In genomic region chr11:102580034-102580330, GRCm38 (mm10) we compare ENCODE assay signal across 8 mouse cellular contexts. TPM values are rescaled to one million over a fixed set of nuclear protein-coding genes. Genes with fewer than 3 reads are reported as not detected.
DNase-seq lines count a peak whose midpoint lies in the region; ATAC-seq and TF ChIP-seq lines count a peak whose summit lies in the region.

No protein-coding gene starts in this region.

- peak overlapping the region; percentile 38 for H3K4me3 ChIP-seq in heart, embryonic 12.5 days
- no peak overlapping the region; the same call in 1 of the 2 replicates for H3K4me3 ChIP-seq in neural tube, embryonic 11.5 days (ENCODE audit: low read depth, low read length)
- H3K4me3 ChIP-seq in limb, embryonic 12.5 days (replicated peaks): peak overlapping the region; percentile 39
- H3K4me3 ChIP-seq in stomach, postnatal 0 days (ENCODE audit: low read depth, low read length): no peak overlapping the region

- ATAC-seq in heart, embryonic 12.5 days (ENCODE audit: insufficient number of reproducible peaks, low FRiP score): no peak
- ATAC-seq in neural tube, embryonic 11.5 days (ENCODE audit: insufficient read depth, low FRiP score, low TSS enrichment): no peak
- no peak for ATAC-seq in limb, embryonic 12.5 days (ENCODE audit: insufficient number of reproducible peaks, insufficient read depth, low FRiP score, low TSS enrichment, low read depth)
- ATAC-seq in stomach, postnatal 0 days (ENCODE audit: low FRiP score, low TSS enrichment): no peak

- no peak for DNase-seq in heart, adult 8-10 months (ENCODE audit: low spot score)
- DNase-seq in neural tube, embryonic 11.5 days (ENCODE audit: low spot score): no peak
- no peak for DNase-seq in neural tube, embryonic 10.5 days (ENCODE audit: extremely low spot score, low spot score)
- no peak for DNase-seq in stomach, postnatal 0 days (ENCODE audit: low spot score)
- no peak for DNase-seq in B cell, adult 2 months
- no peak for DNase-seq in frontal cortex, postnatal 25 days (ENCODE audit: low spot score in 2 of 2)

- no peaks in the 10 kb centered on the region for H3K27me3 ChIP-seq in heart, embryonic 12.5 days (replicated peaks)
- no peaks in the 10 kb centered on the region for H3K27me3 ChIP-seq in neural tube, embryonic 11.5 days (ENCODE audit: control insufficient read depth, insufficient read depth, low read length)
- peaks cover 5% of the 10 kb centered on the region for H3K27me3 ChIP-seq in limb, embryonic 12.5 days
- no peaks in the 10 kb centered on the region for H3K27me3 ChIP-seq in stomach, postnatal 0 days (ENCODE audit: control insufficient read depth, insufficient read depth, low read length)

- peak overlapping the region; percentile 72 for H3K9ac ChIP-seq in heart, embryonic 12.5 days
- H3K9ac ChIP-seq in neural tube, embryonic 11.5 days (ENCODE audit: low read length): peak overlapping the region; percentile 51; the same call in 1 of the 2 replicates
- H3K9ac ChIP-seq in limb, embryonic 12.5 days (replicated peaks): peak overlapping the region; percentile 66; the same call in 1 of the 2 replicates
- peak overlapping the region; percentile 59; the same call in 1 of the 2 replicates for H3K9ac ChIP-seq in stomach, postnatal 0 days (ENCODE audit: low read length)

- H3K36me3 ChIP-seq in heart, embryonic 12.5 days: no peaks in the 10 kb centered on the region
- H3K36me3 ChIP-seq in neural tube, embryonic 11.5 days (ENCODE audit: control insufficient read depth, insufficient read depth, low read length): no peaks in the 10 kb centered on the region
- H3K36me3 ChIP-seq in limb, embryonic 12.5 days: no peaks in the 10 kb centered on the region
- H3K36me3 ChIP-seq in stomach, postnatal 0 days (ENCODE audit: control insufficient read depth, insufficient read depth, low read length): no peaks in the 10 kb centered on the region

- no peak for TF ChIP-seq EP300 in stomach, postnatal 0 days (optimal IDR thresholded peaks at IDR 0.05)

- peak overlapping the region; percentile 83; the same call in 1 of the 2 replicates for H3K27ac ChIP-seq in heart, embryonic 12.5 days (ENCODE audit: poor library complexity, severe bottlenecking)
- peak overlapping the region; percentile 77 for H3K27ac ChIP-seq in neural tube, embryonic 11.5 days (ENCODE audit: low read depth, low read length)
- H3K27ac ChIP-seq in limb, embryonic 12.5 days: peak overlapping the region; percentile 84
- H3K27ac ChIP-seq in stomach, postnatal 0 days (replicated peaks): peak overlapping the region; percentile 90

- no peak for TF ChIP-seq CTCF in stomach, postnatal 0 days (IDR thresholded peaks at IDR 0.05; ENCODE audit: low read depth)

- peak overlapping the region; percentile 61 for H3K4me2 ChIP-seq in heart, embryonic 12.5 days
- H3K4me2 ChIP-seq in neural tube, embryonic 11.5 days (ENCODE audit: low read depth): peak overlapping the region; percentile 52
- H3K4me2 ChIP-seq in limb, embryonic 12.5 days: peak overlapping the region; percentile 61
- H3K4me2 ChIP-seq in stomach, postnatal 0 days (replicated peaks; ENCODE audit: low read depth): peak overlapping the region; percentile 55

- 47% methylated on average over 3 of the region's 3 CpGs for WGBS in heart, embryonic 12.5 days
- 39% methylated on average over 3 of the region's 3 CpGs for WGBS in neural tube, embryonic 11.5 days
- 62% methylated on average over 3 of the region's 3 CpGs for WGBS in limb, embryonic 12.5 days
- WGBS in stomach, postnatal 0 days: 59% methylated on average over 3 of the region's 3 CpGs

- no peaks in the 10 kb centered on the region for H3K9me3 ChIP-seq in heart, embryonic 12.5 days (replicated peaks)
- no peaks in the 10 kb centered on the region for H3K9me3 ChIP-seq in neural tube, embryonic 11.5 days (ENCODE audit: control insufficient read depth, low read length)
- H3K9me3 ChIP-seq in limb, embryonic 12.5 days: no peaks in the 10 kb centered on the region
- H3K9me3 ChIP-seq in stomach, postnatal 0 days (ENCODE audit: control insufficient read depth, low read length): no peaks in the 10 kb centered on the region

- H3K4me1 ChIP-seq in heart, embryonic 12.5 days (replicated peaks): peaks cover 48% of the 10 kb centered on the region
- peaks cover 35% of the 10 kb centered on the region for H3K4me1 ChIP-seq in neural tube, embryonic 11.5 days (ENCODE audit: control insufficient read depth, insufficient read depth, low read length)
- peaks cover 54% of the 10 kb centered on the region for H3K4me1 ChIP-seq in limb, embryonic 12.5 days (replicated peaks)
- H3K4me1 ChIP-seq in stomach, postnatal 0 days (replicated peaks; ENCODE audit: control insufficient read depth, insufficient read depth): peaks cover 3% of the 10 kb centered on the region

RNA-seq across cellular contexts. Expression of gene Gm11627, which starts 0.7 kb away (rescaled TPM):
- 10.9 and 11.6 TPM in 2 replicates for polyA plus RNA-seq in heart, embryonic 12.5 days (2016; fragmentation: Nextera tagmentation; extraction: Ambion mirVana)
- under 1 TPM in 3 of 4 experiments, not detected in 1; 0.34 to 0.65 (median 0.60) TPM for total RNA-seq in heart, adult 8-10 months (2022)
- 7.1 and 9.9 TPM in 2 replicates for polyA plus RNA-seq in neural tube, embryonic 11.5 days (2014; fragmentation: Nextera tagmentation; extraction: Ambion mirVana)
- polyA plus RNA-seq in limb, embryonic 12.5 days (2016; fragmentation: Nextera tagmentation; extraction: Ambion mirVana): 5.3 and 7.4 TPM in 2 replicates
- polyA plus RNA-seq in stomach, postnatal 0 days (2015; fragmentation: Nextera tagmentation; extraction: Ambion mirVana): 20.1 and 22.4 TPM in 2 replicates

RNA-seq across cellular contexts. Expression of gene Gpatch8, which starts 23.8 kb away (rescaled TPM):
- 38.9 and 42.7 TPM in 2 replicates for polyA plus RNA-seq in heart, embryonic 12.5 days (2016; fragmentation: Nextera tagmentation; extraction: Ambion mirVana)
- 10 to 100 TPM; 16.4 to 22.3 (median 17.8) TPM for total RNA-seq in heart, adult 8-10 months (2022)
- 45.4 and 46.1 TPM in 2 replicates for polyA plus RNA-seq in neural tube, embryonic 11.5 days (2014; fragmentation: Nextera tagmentation; extraction: Ambion mirVana)
- polyA plus RNA-seq in limb, embryonic 12.5 days (2016; fragmentation: Nextera tagmentation; extraction: Ambion mirVana): 66.5 and 77.6 TPM in 2 replicates
- 16.7 and 16.8 TPM in 2 replicates for polyA plus RNA-seq in stomach, postnatal 0 days (2015; fragmentation: Nextera tagmentation; extraction: Ambion mirVana)

RNA-seq across cellular contexts. Expression of gene Fzd2, which starts 24.2 kb away (rescaled TPM):
- 32.0 and 33.8 TPM in 2 replicates for polyA plus RNA-seq in heart, embryonic 12.5 days (2016; fragmentation: Nextera tagmentation; extraction: Ambion mirVana)
- total RNA-seq in heart, adult 8-10 months (2022): 1 to 10 TPM; 1.5 to 2.5 (median 2.2) TPM
- polyA plus RNA-seq in neural tube, embryonic 11.5 days (2014; fragmentation: Nextera tagmentation; extraction: Ambion mirVana): 37.3 and 40.4 TPM in 2 replicates
- 77.9 and 82.7 TPM in 2 replicates for polyA plus RNA-seq in limb, embryonic 12.5 days (2016; fragmentation: Nextera tagmentation; extraction: Ambion mirVana)
- 10.2 and 11.8 TPM in 2 replicates for polyA plus RNA-seq in stomach, postnatal 0 days (2015; fragmentation: Nextera tagmentation; extraction: Ambion mirVana)

Comparison
In these comparisons a context has a peak if more than half of its experiments do, and no peak if none do; other contexts are left out.
1. H3K4me3 ChIP-seq: peak in heart, embryonic 12.5 days (single experiment) and limb, embryonic 12.5 days (single experiment); none in neural tube, embryonic 11.5 days (single experiment) and stomach, postnatal 0 days (single experiment).
2. Peak in every context shown above with its lines, with median percentiles within 50 percentile points of each other: H3K27ac ChIP-seq, H3K4me2 ChIP-seq and H3K9ac ChIP-seq.